Mouse (Mus musculus) lung, embryonic 16.5 days (tissue): ENCODE results near the gene Mrpl53. TPM values are rescaled to one million over a fixed set of nuclear protein-coding genes. Genes with fewer than 3 reads are reported as not detected.

ENCODE experiments used
- ATAC-seq: fragments of 200-750 bp; cut with Nextera tagmentation; 2 replicates; pipeline ENCODE4 v1.8.0; 2017; ENCODE audit warnings: low read depth, mild to moderate bottlenecking, moderate library complexity
- H3K27ac ChIP-seq: fragments of 300-500 bp; sonication (generic); 2 replicates; pipeline ENCODE4 v1.5.1; 2014; ENCODE audit warnings: mild to moderate bottlenecking, control low read depth, low read length
- H3K27me3 ChIP-seq: fragments of 300-500 bp; sonication (generic); 2 replicates; pipeline ENCODE4 v1.6.1; 2014; ENCODE audit warnings: low read depth, low read length, mixed read lengths; ENCODE audit not compliant: control insufficient read depth, insufficient read depth
- H3K36me3 ChIP-seq: fragments of 300-500 bp; sonication (generic); 2 replicates; pipeline ENCODE4 v1.6.1; 2014; ENCODE audit warnings: low read length; ENCODE audit not compliant: control insufficient read depth, insufficient read depth
- H3K4me1 ChIP-seq: fragments of 300-500 bp; sonication (generic); replicated peaks from 2 replicates; pipeline ENCODE4 v1.6.1; 2014; ENCODE audit warnings: low read length, mixed read lengths; ENCODE audit not compliant: control insufficient read depth, insufficient read depth
- H3K4me2 ChIP-seq: fragments of 300-500 bp; sonication (generic); 2 replicates; pipeline ENCODE4 v1.6.1; 2014; ENCODE audit warnings: low read depth, low read length, control low read depth
- H3K4me3 ChIP-seq: fragments of 300-500 bp; sonication (generic); 2 replicates; pipeline ENCODE4 v1.5.1; 2014; ENCODE audit warnings: mild to moderate bottlenecking, low read length, control low read depth
- H3K9ac ChIP-seq: fragments of 300-500 bp; sonication (generic); 2 replicates; pipeline ENCODE4 v1.6.1; 2014; ENCODE audit warnings: low read length, control low read depth
- H3K9me3 ChIP-seq: fragments of 300-500 bp; sonication (generic); 2 replicates; pipeline ENCODE4 v1.6.1; 2016; ENCODE audit warnings: low read length; ENCODE audit not compliant: control insufficient read depth
- WGBS: fragments of 180-500 bp; shearing (Covaris S2); extraction: QIAGEN DNeasy Blood & Tissue Kit; methylation state at CpG from one replicate; pipeline ENCODE4 v1.1.7; 2014; 5-methylcytosine and 5-hydroxymethylcytosine counted together
- polyA plus RNA-seq: library from polyadenylated mRNA; unstranded; fragments of >200 nt; fragmentation: Nextera tagmentation; extraction: Ambion mirVana; gene quantifications from 2 replicates; pipeline ENCODE4 v1.2.1, GENCODE M21; 2015

The Mrpl53 gene
- polyA plus RNA-seq, 1 experiment from 2014 or later = 137 TPM

DNA sequence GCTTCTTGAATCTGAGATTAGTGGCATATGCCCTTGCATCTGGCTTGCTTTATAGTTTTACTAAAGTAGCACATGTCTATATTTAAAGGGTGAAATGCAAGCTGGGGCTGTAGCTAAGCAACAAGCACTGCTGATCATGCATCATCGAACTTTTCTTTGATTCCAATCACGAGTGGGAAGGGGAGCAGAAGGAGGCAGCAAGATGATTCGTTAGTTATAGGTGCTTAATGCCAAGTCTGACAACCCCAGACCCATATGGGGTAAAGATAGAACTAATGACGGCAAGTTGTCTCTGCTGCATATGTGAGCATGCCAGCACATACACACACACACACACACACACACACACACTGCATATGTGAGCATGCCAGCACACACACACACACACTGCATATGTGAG lies 4.7 kb upstream of the Mrpl53 start:
- no peaks in the 10 kb centered on the region for H3K9me3 ChIP-seq
- H3K36me3 ChIP-seq = no peaks in the 10 kb centered on the region; the same call in 1 of the 2 replicates
- ATAC-seq = no peak
- no peak overlapping the region for H3K27ac ChIP-seq
- peaks cover 23% of the 10 kb centered on the region for H3K4me1 ChIP-seq
- 81% methylated on average over 4 of the region's 4 CpGs for WGBS
- H3K9ac ChIP-seq = no peak overlapping the region
- H3K4me3 ChIP-seq = no peak overlapping the region
- H3K27me3 ChIP-seq = no peaks in the 10 kb centered on the region
- no peak overlapping the region for H3K4me2 ChIP-seq

DNA sequence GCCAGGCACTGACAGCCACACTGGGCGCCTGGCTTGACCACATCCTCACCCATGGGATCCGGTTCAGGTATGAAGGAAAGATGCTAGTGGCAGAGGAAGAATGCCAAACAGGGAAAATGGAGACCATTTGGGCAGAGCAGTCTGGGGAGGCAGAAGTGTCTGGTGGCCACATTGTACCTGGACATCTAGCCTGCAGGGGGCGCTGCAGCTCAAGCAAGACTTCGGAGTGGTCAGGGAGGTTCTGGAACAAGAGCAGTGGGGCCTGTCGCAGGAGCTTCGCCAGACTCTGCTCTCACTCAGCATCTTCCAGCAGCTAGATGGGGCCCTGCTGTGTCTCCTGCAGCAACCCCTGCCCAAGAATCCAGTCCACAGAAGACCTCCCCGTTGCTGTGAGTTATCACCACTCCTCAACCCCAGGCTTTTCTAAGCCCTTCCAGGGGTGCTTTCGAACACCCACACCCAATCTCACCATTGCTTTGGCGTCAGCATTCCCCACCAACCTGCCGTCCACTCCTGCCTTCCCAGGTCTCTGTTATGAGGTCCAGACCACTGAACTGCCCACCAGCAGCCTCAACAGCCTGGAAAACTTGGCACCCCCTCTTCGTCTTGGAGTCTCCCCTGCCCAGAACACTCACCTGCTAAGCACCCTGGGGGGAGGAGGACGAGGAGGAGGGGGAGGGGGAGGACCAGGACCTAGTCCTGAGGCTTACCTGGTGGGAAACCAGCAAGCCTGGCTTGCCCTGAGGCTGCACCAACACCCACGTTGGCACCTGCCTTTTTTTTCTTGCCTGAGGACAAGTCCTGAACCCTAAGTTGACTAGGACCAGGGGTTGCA lies 1.1 kb upstream of the Mrpl53 start:
- Histone ChIP-seq H3K9ac (peak overlapping the region; percentile 88), H3K27me3 (no peaks in the 10 kb centered on the region), H3K4me3 (peak overlapping the region; percentile 78), H3K36me3 (no peaks in the 10 kb centered on the region; the same call in 1 of the 2 replicates), H3K4me1 (peaks cover 21% of the 10 kb centered on the region), H3K27ac (no peak overlapping the region), H3K4me2 (peak overlapping the region; percentile 64), H3K9me3 (no peaks in the 10 kb centered on the region)
- peak; percentile 25 for ATAC-seq
- 40% methylated on average over 13 of the region's 13 CpGs for WGBS

DNA sequence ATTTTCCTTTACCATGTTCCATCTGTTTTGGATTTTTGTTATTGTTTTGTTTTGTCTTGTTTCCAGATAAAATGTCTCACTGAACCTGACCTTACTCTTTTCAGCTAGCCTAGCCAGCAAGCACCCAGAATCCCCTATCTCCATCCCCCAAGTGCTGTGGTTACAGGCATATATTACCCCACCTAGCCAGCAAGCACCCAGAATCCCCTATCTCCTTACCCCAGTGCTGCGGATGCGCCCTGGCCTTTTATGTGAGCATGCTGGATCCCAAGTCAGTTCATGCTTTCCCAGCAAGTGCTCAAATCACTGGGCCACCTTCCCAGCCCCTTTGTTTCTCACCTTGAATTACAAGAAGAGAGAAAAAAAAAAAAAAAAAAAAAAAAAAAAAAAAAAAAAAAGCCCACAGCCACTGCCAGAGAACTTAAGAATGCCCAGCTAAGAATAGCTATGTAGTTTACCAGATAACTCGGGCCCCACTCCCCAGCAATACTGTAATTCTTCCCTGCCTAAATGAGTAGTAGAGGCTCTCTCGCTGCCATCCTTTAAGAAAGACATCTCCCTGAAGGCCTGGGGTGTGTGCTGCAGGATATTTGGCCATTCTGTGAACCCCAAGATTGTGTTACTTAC lies 2.8 kb downstream of the Mrpl53 start:
- H3K36me3 ChIP-seq = no peaks in the 10 kb centered on the region; the same call in 1 of the 2 replicates
- WGBS = 81% methylated on average over 4 of the region's 4 CpGs
- no peaks in the 10 kb centered on the region for H3K9me3 ChIP-seq
- no peak overlapping the region for H3K27ac ChIP-seq
- H3K27me3 ChIP-seq = no peaks in the 10 kb centered on the region
- H3K4me3 ChIP-seq = no peak overlapping the region
- ATAC-seq = no peak
- no peak overlapping the region for H3K9ac ChIP-seq
- peaks cover 26% of the 10 kb centered on the region for H3K4me1 ChIP-seq
- H3K4me2 ChIP-seq = no peak overlapping the region

DNA sequence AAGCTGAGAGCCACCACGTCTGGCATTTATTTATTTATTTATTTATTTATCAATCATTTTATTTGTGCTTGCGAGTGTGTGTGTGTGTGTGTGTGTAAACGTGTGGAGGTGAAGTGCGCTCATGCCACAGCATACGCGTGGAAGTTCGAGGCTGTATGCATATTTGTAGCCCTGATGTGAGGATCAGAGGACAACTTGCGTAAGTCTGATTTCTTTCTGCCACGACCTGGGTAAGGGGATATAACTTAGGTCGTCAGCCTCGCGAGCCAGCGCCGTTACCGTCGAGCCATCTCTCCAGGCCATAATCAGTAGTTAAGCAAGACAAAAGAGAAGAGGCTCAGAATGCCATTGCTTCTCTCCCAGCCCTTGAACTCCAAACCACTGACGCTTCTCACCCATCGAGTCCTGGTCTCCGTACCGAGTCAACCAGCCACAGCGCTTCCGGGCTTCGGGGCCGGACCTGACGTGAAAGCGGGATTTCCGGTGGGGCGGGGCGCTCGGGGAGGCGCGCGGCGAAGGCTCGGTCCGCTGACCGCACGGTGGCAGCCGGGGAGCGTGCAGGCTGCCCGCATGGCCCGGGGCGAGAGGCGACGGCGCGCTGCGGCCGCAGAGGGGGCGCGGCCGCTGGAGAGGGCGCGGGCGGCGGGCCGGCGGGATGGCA lies 6.3 kb downstream of the Mrpl53 start, which contains the start of gene Mogs:
TSS of gene Mogs (plus strand) at position 486 of the 661 bp plus-strand sequence.
- no peaks in the 10 kb centered on the region for H3K9me3 ChIP-seq
- H3K4me3 ChIP-seq = peak within 1 kb of the TSS; percentile 71
- no peaks in the 10 kb centered on the region for H3K27me3 ChIP-seq
- peak; percentile 94 for ATAC-seq
- H3K9ac ChIP-seq = peak within 1 kb of the TSS; percentile 90
- peaks cover 25% of the 10 kb centered on the region for H3K4me1 ChIP-seq
- H3K27ac ChIP-seq = peak within 1 kb of the TSS; percentile 76
- WGBS = 1% methylated on average over 44 of the region's 58 CpGs
- peak within 1 kb of the TSS; percentile 93 for H3K4me2 ChIP-seq
- peaks cover 20% of the 10 kb centered on the region for H3K36me3 ChIP-seq

DNA sequence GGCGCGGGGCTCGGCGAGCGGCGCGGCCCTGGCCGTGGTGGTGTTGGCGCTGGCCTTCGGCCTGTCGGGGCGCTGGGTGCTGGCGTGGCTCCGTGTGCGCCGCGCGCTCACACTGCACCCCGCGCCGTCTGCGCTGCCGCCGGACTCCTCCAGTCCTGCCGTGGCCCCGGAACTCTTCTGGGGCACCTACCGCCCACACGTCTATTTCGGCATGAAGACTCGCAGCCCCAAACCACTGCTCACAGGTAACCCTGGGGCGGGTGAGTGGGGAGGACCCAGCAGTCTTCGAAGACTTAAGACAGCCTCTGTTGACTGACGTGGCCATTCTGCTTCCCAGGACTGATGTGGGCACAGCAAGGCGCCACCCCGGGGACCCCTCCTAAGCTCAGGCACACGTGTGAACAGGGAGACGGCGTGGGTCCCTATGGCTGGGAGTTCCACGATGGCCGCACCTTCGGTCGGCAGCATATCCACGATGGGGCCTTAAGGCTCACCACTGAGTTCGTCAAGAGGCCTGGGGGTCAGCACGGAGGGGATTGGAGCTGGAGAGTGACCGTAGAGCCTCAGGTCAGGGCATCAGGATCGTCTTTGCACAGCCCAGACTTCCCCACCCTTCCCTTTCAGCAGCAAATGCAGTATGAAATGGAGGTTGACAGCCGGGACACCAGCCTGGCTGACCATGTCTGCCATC lies 7.0 kb downstream of the Mrpl53 start:
- Histone ChIP-seq H3K27me3 (no peaks in the 10 kb centered on the region), H3K9ac (peak overlapping the region; percentile 90), H3K27ac (peak overlapping the region; percentile 69), H3K9me3 (no peaks in the 10 kb centered on the region), H3K36me3 (peaks cover 20% of the 10 kb centered on the region), H3K4me1 (peaks cover 27% of the 10 kb centered on the region), H3K4me2 (peak overlapping the region; percentile 93), H3K4me3 (peak overlapping the region; percentile 71)
- peak; percentile 37; the same call in 1 of the 2 replicates for ATAC-seq
- 1% methylated on average over 30 of the region's 48 CpGs for WGBS

DNA sequence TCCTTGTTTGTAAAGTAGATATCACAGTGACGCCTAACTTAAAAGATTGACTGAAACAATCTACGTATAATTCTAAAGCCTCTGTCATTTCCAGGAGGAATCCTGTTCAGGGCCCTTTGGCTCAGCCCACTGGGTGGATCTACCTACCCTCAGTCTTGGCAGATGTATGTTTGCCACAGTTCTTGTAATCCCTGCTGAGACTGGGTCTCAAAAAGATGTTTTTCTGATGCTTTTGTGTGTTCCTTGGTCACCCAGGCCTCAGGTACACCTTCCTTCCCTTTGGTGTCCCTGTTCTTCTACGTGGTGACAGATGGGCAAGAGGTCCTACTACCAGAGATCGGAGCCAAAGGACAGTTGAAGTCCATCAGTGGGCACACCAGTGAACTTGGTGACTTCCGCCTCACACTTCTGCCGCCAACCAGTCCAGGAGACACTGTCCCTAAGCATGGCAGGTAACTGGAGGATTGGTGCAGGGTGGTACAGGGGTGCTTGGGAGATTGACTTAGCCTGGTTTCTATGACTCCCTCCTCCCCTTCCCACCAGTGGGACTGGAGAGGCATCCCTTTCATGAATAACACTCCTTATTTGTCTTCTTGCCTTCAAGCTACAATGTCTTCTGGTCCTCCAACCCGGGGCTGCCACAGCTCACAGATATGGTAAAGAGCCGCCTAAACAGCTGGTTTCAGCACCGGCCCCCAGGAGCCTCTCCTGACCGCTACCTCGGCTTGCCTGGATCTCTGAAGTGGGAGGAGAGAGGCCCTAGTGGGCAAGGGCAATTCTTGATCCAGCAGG lies 7.7 kb downstream of the Mrpl53 start:
- Histone ChIP-seq H3K36me3 (peaks cover 20% of the 10 kb centered on the region), H3K9me3 (no peaks in the 10 kb centered on the region), H3K27me3 (no peaks in the 10 kb centered on the region), H3K4me3 (peak overlapping the region; percentile 71), H3K27ac (peak overlapping the region; percentile 69), H3K4me2 (peak overlapping the region; percentile 93), H3K4me1 (peaks cover 27% of the 10 kb centered on the region), H3K9ac (peak overlapping the region; percentile 90)
- WGBS = 59% methylated on average over 11 of the region's 11 CpGs
- no peak for ATAC-seq

- ATAC-seq = no peak
- no peaks in the 10 kb centered on the region for H3K9me3 ChIP-seq
- H3K9ac ChIP-seq = no peak overlapping the region; the same call in 1 of the 2 replicates
- peaks cover 20% of the 10 kb centered on the region for H3K36me3 ChIP-seq
- 66% methylated on average over 4 of the region's 4 CpGs for WGBS
- H3K27me3 ChIP-seq = no peaks in the 10 kb centered on the region
- no peak overlapping the region for H3K4me2 ChIP-seq
- no peak overlapping the region for H3K27ac ChIP-seq
- H3K4me3 ChIP-seq = no peak overlapping the region
- peaks cover 27% of the 10 kb centered on the region for H3K4me1 ChIP-seq
Observed at GRCm38 (mm10) chr6:83117165-83117438, 8.3 kb downstream of the Mrpl53 start.

DNA sequence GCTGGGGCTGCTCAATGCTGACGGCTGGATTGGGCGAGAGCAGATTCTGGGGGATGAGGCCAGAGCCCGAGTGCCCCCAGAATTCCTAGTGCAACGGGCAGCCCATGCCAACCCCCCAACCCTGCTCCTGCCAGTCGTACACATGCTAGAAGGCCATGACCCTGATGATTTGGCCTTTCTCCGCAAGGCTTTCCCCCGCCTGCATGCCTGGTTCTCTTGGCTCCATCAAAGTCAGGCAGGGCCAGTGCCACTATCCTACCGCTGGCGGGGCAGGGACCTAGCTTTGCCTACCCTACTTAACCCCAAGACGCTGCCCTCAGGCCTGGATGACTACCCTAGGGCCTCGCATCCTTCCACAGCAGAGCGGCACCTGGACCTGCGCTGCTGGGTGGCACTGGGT lies 8.8 kb downstream of the Mrpl53 start:
- no peak overlapping the region for H3K4me2 ChIP-seq
- 87% methylated on average over 13 of the region's 13 CpGs for WGBS
- peaks cover 31% of the 10 kb centered on the region for H3K4me1 ChIP-seq
- peaks cover 20% of the 10 kb centered on the region for H3K36me3 ChIP-seq
- no peak for ATAC-seq
- H3K9ac ChIP-seq = no peak overlapping the region
- H3K4me3 ChIP-seq = no peak overlapping the region
- H3K9me3 ChIP-seq = no peaks in the 10 kb centered on the region
- no peaks in the 10 kb centered on the region for H3K27me3 ChIP-seq
- no peak overlapping the region for H3K27ac ChIP-seq
